Mouse (Mus musculus) E14TG2a.4 (cell line): ENCODE measurements at regions not wholly inside any gene's neighbourhood (a gene's known extent, or its start where the extent isn't known, plus 50 kb on each side); places are given as distances from the start of the nearest gene placed in this dataset.
A peak's percentile ranks its signal among the peaks of the same experiment; 100 is the strongest.

ENCODE experiments used
- H3K27me3 ChIP-seq: 2 replicates; pipeline ENCODE4 v1.6.1; 2014; ENCODE audit warnings: low read length, control low read depth; ENCODE audit not compliant: insufficient read depth
- H3K36me3 ChIP-seq: 2 replicates; pipeline ENCODE4 v1.6.1; 2014; ENCODE audit warnings: low read length, control low read depth; ENCODE audit not compliant: insufficient read depth
- H3K4me1 ChIP-seq: replicated peaks from 2 replicates; pipeline ENCODE4 v1.6.1; 2014; ENCODE audit warnings: low read depth, low read length, control low read depth
- H3K4me3 ChIP-seq: replicated peaks from 2 replicates; pipeline ENCODE4 v1.5.1; 2014; ENCODE audit warnings: mild to moderate bottlenecking, low read length
- H3K9me3 ChIP-seq: 2 replicates; pipeline ENCODE4 v1.6.1; 2014; ENCODE audit warnings: low read length, control low read depth
- CTCF ChIP-seq: conservative IDR thresholded peaks from 2 replicates; pipeline ENCODE4 v1.5.1; 2014; ENCODE audit warnings: low read length
- NANOG ChIP-seq: IDR thresholded peaks from 2 replicates; pipeline ENCODE4 v1.6.1; 2014; ENCODE audit warnings: borderline replicate concordance, low read length, mixed read lengths
- POU5F1 ChIP-seq: IDR thresholded peaks from 2 replicates; pipeline ENCODE4 v1.6.1; 2014; ENCODE audit warnings: low read length, borderline replicate concordance

- Histone ChIP-seq H3K9me3 (peaks cover 12% of the 10 kb centered on the region), H3K27me3 (no peaks in the 10 kb centered on the region), H3K36me3 (no peaks in the 10 kb centered on the region), H3K4me1 (peaks cover 3% of the 10 kb centered on the region; the same call in 1 of the 2 replicates), H3K4me3 (no peak overlapping the region)
- TF ChIP-seq POU5F1 = no peak
- no peak for TF ChIP-seq NANOG
- no peak for TF ChIP-seq CTCF
Observed at GRCm38 (mm10) chr9:102449366-102449765, 56.2 kb upstream of the Ky start.

- TF ChIP-seq NANOG (no peak), CTCF (no peak), POU5F1 (no peak)
- no peaks in the 10 kb centered on the region for H3K27me3 ChIP-seq
- H3K4me1 ChIP-seq = peaks cover 3% of the 10 kb centered on the region; the same call in 1 of the 2 replicates
- H3K36me3 ChIP-seq = no peaks in the 10 kb centered on the region
- no peak overlapping the region for H3K4me3 ChIP-seq
- H3K9me3 ChIP-seq = peaks cover 11% of the 10 kb centered on the region
Observed at GRCm38 (mm10) chr9:102446066-102446465, 59.5 kb upstream of the Ky start.

GRCm38 (mm10) chr9:102442198-102442842 is 63.2 kb upstream of the Ky start:
- Histone ChIP-seq H3K9me3 (peaks cover 11% of the 10 kb centered on the region), H3K36me3 (no peaks in the 10 kb centered on the region), H3K4me3 (no peak overlapping the region), H3K4me1 (peaks cover 3% of the 10 kb centered on the region; the same call in 1 of the 2 replicates), H3K27me3 (peaks cover 3% of the 10 kb centered on the region; the same call in 1 of the 2 replicates)
- TF ChIP-seq NANOG (no peak), CTCF (no peak), POU5F1 (no peak)

- Histone ChIP-seq H3K4me3 (no peak overlapping the region), H3K36me3 (no peaks in the 10 kb centered on the region), H3K4me1 (no peaks in the 10 kb centered on the region), H3K27me3 (peaks cover 3% of the 10 kb centered on the region; the same call in 1 of the 2 replicates), H3K9me3 (no peaks in the 10 kb centered on the region)
- TF ChIP-seq NANOG = no peak
- no peak for TF ChIP-seq CTCF
- TF ChIP-seq POU5F1 = no peak
Observed at GRCm38 (mm10) chr9:102437641-102438040, 67.9 kb upstream of the Ky start.

- peak; percentile 84 for TF ChIP-seq CTCF
- TF ChIP-seq POU5F1 = no peak
- H3K36me3 ChIP-seq = no peaks in the 10 kb centered on the region
Observed at GRCm38 (mm10) chr9:102436378-102436777, 69.2 kb upstream of the Ky start.

DNA sequence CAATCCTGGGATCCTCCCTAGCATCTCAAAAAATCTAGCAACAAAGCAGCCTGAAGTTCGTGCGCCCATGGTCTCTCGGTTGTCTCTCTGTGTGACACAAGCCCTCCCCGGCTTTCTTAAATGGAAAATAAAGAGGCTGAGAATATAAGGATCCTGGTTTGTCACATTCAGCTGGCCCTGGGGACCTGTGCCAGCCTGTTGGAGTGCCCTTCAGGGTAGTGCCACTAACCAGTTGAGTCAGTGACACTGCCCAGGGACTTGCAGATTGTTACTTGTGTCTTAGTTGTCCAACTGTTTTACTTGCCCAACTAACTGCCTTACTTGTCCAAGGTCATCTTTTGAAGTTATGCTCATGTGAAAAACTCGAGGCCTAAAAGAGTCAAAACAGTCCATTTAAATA is 73.5 kb upstream of the Ephb1 start:
- peaks cover 11% of the 10 kb centered on the region for H3K4me1 ChIP-seq

More at GRCm38 (mm10) chr9:102436378-102436777, 69.2 kb upstream of the Ky start:
- Histone ChIP-seq H3K9me3 (no peaks in the 10 kb centered on the region), H3K27me3 (peaks cover 3% of the 10 kb centered on the region; the same call in 1 of the 2 replicates), H3K4me1 (no peaks in the 10 kb centered on the region), H3K4me3 (no peak overlapping the region)

DNA sequence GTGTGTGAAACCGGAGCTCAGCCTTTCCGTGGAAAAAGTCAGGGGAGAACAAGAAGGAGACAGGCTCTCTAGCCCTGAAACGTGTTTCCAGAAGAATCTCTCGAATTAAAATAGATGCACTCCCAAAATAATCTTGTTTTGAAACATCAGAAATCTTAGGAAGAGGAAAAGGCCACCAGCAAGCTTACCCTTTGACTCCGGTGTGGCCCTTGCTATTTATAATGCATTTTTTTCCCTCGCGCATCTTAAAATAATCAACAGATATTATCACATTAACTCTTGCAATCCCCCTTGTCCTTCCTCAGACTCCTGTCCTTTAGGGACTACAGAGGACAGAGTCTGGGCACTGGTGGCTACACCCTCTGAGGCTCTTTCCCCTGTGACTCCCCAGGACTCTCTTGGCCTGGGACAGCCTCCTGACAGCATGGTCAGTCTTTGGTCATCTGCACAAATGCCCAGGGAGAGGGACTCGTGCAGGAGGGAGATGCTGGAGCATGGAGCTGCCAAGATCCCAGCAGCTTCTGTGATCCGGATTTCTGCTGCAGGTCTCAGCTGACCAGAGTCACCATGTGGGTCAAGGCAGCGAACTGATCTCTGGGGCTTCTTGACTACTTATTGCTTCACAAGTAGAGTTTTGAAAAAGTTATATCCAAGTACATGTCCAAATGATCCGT is 70.3 kb upstream of the Ephb1 start:
- no peaks in the 10 kb centered on the region for H3K9me3 ChIP-seq
- no peaks in the 10 kb centered on the region for H3K36me3 ChIP-seq
- peaks cover 11% of the 10 kb centered on the region for H3K4me1 ChIP-seq
- no peak overlapping the region for H3K4me3 ChIP-seq
- no peak for TF ChIP-seq CTCF
- TF ChIP-seq NANOG = no peak
- no peak for TF ChIP-seq POU5F1
- peaks cover 6% of the 10 kb centered on the region for H3K27me3 ChIP-seq

More for the DNA sequence above, 73.5 kb upstream of the Ephb1 start:
- H3K9me3 ChIP-seq = no peaks in the 10 kb centered on the region
- peaks cover 4% of the 10 kb centered on the region for H3K27me3 ChIP-seq
- no peaks in the 10 kb centered on the region for H3K36me3 ChIP-seq
- H3K4me3 ChIP-seq = no peak overlapping the region
- no peak for TF ChIP-seq NANOG
- no peak for TF ChIP-seq POU5F1
- TF ChIP-seq CTCF = no peak

- Histone ChIP-seq H3K4me1 (peaks cover 11% of the 10 kb centered on the region), H3K9me3 (no peaks in the 10 kb centered on the region), H3K27me3 (peaks cover 6% of the 10 kb centered on the region), H3K36me3 (no peaks in the 10 kb centered on the region), H3K4me3 (peak overlapping the region; percentile 50)
- TF ChIP-seq POU5F1 (no peak), NANOG (no peak), CTCF (no peak)
Observed at GRCm38 (mm10) chr9:102423919-102424671, 69.6 kb upstream of the Ephb1 start.
